In the genomic region with DNA sequence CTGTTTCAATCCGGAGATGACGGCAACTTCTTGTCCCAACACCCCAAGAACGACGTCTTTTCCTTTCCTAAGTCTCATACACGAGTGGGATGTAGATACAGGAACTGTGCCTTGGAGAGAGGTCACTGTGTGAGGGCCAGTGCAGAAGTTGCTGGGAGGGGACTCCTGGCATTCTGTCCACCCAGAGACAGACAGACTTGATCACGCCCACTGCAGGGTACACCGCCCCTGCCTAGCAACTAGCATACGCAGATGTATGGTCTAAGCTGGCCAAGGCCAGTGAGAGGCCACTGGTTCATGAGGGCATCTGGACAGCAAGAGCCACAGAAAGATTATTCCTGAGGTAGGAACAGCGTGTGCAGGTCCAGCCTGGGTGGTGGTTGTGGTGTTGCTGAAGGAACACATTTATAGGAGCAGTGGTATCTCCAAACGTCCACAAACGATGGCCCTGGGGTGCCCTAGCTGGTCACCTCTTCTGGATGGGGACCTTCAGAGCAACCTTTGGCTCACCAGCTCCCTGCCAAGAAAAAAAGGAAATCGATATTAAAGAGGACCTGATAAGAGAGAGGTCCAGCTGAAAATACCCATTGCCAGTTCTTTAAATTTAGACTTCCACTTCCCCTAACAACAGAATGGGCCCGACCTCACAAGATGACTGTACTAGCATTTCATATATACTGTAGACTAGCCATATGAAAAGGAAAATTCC, we compare ENCODE assay signal across 8 mouse cellular contexts. TPM values are rescaled to one million over a fixed set of nuclear protein-coding genes. Genes with fewer than 3 reads are reported as not detected.
DNase-seq lines count a peak whose midpoint lies in the region; ATAC-seq and TF ChIP-seq lines count a peak whose summit lies in the region.

No protein-coding gene starts in this region.

- TF ChIP-seq CTCF in gastrocnemius, adult 2 months (IDR thresholded peaks at IDR 0.05): no peak

- H3K27ac ChIP-seq in gastrocnemius, adult 2 months: peak overlapping the region; percentile 53; the same call in 1 of the 2 replicates
- H3K27ac ChIP-seq in forebrain, embryonic 16.5 days (ENCODE audit: low read length): no peak overlapping the region
- H3K27ac ChIP-seq in neural tube, embryonic 12.5 days: no peak overlapping the region

- intact Hi-C loops in gastrocnemius, adult 2 months (cut with DNase I): loop anchor here (10.0 kb wide), 1 partner anchor 166 kb away; no protein-coding TSS in a partner anchor
- intact Hi-C loops in gastrocnemius, postnatal 36 days (cut with DNase I): loop anchor here (5.0 kb wide), 1 partner anchor 163 kb away; no protein-coding TSS in a partner anchor

- peak overlapping the region; percentile 78 for H3K4me2 ChIP-seq in forebrain, embryonic 16.5 days (ENCODE audit: low read length)
- H3K4me2 ChIP-seq in neural tube, embryonic 12.5 days (replicated peaks): peak overlapping the region; percentile 80

- peak overlapping the region; percentile 51 for H3K9ac ChIP-seq in forebrain, embryonic 16.5 days (replicated peaks; ENCODE audit: low read depth, low read length)
- peak overlapping the region; percentile 48; the same call in 1 of the 2 replicates for H3K9ac ChIP-seq in neural tube, embryonic 12.5 days

- no peaks in the 10 kb centered on the region for H3K27me3 ChIP-seq in forebrain, embryonic 16.5 days (replicated peaks; ENCODE audit: control insufficient read depth, insufficient read depth, low read length)
- no peaks in the 10 kb centered on the region for H3K27me3 ChIP-seq in neural tube, embryonic 12.5 days (replicated peaks)

- no peaks in the 10 kb centered on the region for H3K36me3 ChIP-seq in forebrain, embryonic 16.5 days (ENCODE audit: control insufficient read depth, insufficient read depth)
- H3K36me3 ChIP-seq in neural tube, embryonic 12.5 days: no peaks in the 10 kb centered on the region; the same call in 1 of the 2 replicates

- H3K9me3 ChIP-seq in forebrain, embryonic 16.5 days (ENCODE audit: control insufficient read depth, low read length): no peaks in the 10 kb centered on the region
- no peaks in the 10 kb centered on the region for H3K9me3 ChIP-seq in neural tube, embryonic 12.5 days

- no peak for DNase-seq in gastrocnemius, adult 2 months
- no peak for DNase-seq in gastrocnemius, postnatal 36 days
- DNase-seq in Muller cell, postnatal 12 days (ENCODE audit: inconsistent ontology term): peak; percentile 33
- peak; percentile 14 to 29 for DNase-seq in kidney, postnatal 4 days
- no peak for DNase-seq in right cerebral cortex, postnatal 4 days

- peaks cover 11% of the 10 kb centered on the region for H3K4me1 ChIP-seq in forebrain, embryonic 16.5 days (replicated peaks; ENCODE audit: control insufficient read depth, insufficient read depth, low read length)
- H3K4me1 ChIP-seq in neural tube, embryonic 12.5 days: peaks cover 6% of the 10 kb centered on the region; the same call in 1 of the 2 replicates

- H3K4me3 ChIP-seq in gastrocnemius, adult 2 months: peak overlapping the region; percentile 74
- peak overlapping the region; percentile 53 for H3K4me3 ChIP-seq in forebrain, embryonic 16.5 days (replicated peaks; ENCODE audit: low read length)
- peak overlapping the region; percentile 58 for H3K4me3 ChIP-seq in neural tube, embryonic 12.5 days

- peak; percentile 51 for ATAC-seq in forebrain, embryonic 16.5 days
- peak; percentile 68 for ATAC-seq in neural tube, embryonic 12.5 days (ENCODE audit: low FRiP score, low read depth)
- ATAC-seq in megakaryocyte progenitor cell, adult 5-6 weeks (replicated peaks; ENCODE audit: poor library complexity): no peak

- 38% methylated on average over 13 of the region's 13 CpGs for WGBS in forebrain, embryonic 16.5 days
- 43% methylated on average over 13 of the region's 13 CpGs for WGBS in neural tube, embryonic 12.5 days

RNA-seq across cellular contexts. Expression of gene 6430531B16Rik, which starts 0.6 kb away (rescaled TPM):
- not detected for total RNA-seq in gastrocnemius, adult 2 months (2021)
- not detected for total RNA-seq in gastrocnemius, postnatal 36 days (2021)
- 0.62 and 0.87 TPM in 2 replicates for polyA plus RNA-seq in forebrain, embryonic 16.5 days (2015; fragmentation: Nextera tagmentation; extraction: Ambion mirVana)
- 0.26 and 0.34 TPM in 2 replicates for polyA plus RNA-seq in neural tube, embryonic 12.5 days (2016; fragmentation: Nextera tagmentation; extraction: Ambion mirVana)
- total RNA-seq in megakaryocyte progenitor cell, adult 5-6 weeks (2015): 0.10 and 0.27 TPM in 2 replicates
- total RNA-seq in megakaryocyte progenitor cell, adult 5-6 weeks (2017): 0.57 TPM in 1 of 2 replicates, not detected in the other

RNA-seq across cellular contexts. Expression of gene Adam8, which starts 13.2 kb away (rescaled TPM):
- total RNA-seq in gastrocnemius, adult 2 months (2021): under 1 TPM; 0.39 to 0.43 TPM
- under 1 TPM; 0.74 to 0.89 TPM for total RNA-seq in gastrocnemius, postnatal 36 days (2021)
- polyA plus RNA-seq in forebrain, embryonic 16.5 days (2015; fragmentation: Nextera tagmentation; extraction: Ambion mirVana): 3.3 and 4.7 TPM in 2 replicates
- polyA plus RNA-seq in neural tube, embryonic 12.5 days (2016; fragmentation: Nextera tagmentation; extraction: Ambion mirVana): 3.6 and 3.9 TPM in 2 replicates
- 1.3 and 1.9 TPM in 2 replicates for total RNA-seq in megakaryocyte progenitor cell, adult 5-6 weeks (2015)
- total RNA-seq in megakaryocyte progenitor cell, adult 5-6 weeks (2017): 1.3 and 1.7 TPM in 2 replicates

RNA-seq across cellular contexts. Expression of gene Utf1, which starts 35.6 kb away (rescaled TPM):
- not detected for total RNA-seq in gastrocnemius, adult 2 months (2021)
- not detected for total RNA-seq in gastrocnemius, postnatal 36 days (2021)
- not detected in 2 replicates for polyA plus RNA-seq in forebrain, embryonic 16.5 days (2015; fragmentation: Nextera tagmentation; extraction: Ambion mirVana)
- not detected in 2 replicates for polyA plus RNA-seq in neural tube, embryonic 12.5 days (2016; fragmentation: Nextera tagmentation; extraction: Ambion mirVana)
- total RNA-seq in megakaryocyte progenitor cell, adult 5-6 weeks (2015): not detected in 2 replicates
- total RNA-seq in megakaryocyte progenitor cell, adult 5-6 weeks (2017): not detected in 2 replicates

RNA-seq across cellular contexts. Expression of gene Zfp511, which starts 57.0 kb away (rescaled TPM):
- total RNA-seq in gastrocnemius, adult 2 months (2021): 1 to 10 TPM; 8.4 to 8.6 TPM
- total RNA-seq in gastrocnemius, postnatal 36 days (2021): 1 to 10 TPM; 7.7 to 8.2 TPM
- 54.5 and 62.0 TPM in 2 replicates for polyA plus RNA-seq in forebrain, embryonic 16.5 days (2015; fragmentation: Nextera tagmentation; extraction: Ambion mirVana)
- 49.2 and 54.8 TPM in 2 replicates for polyA plus RNA-seq in neural tube, embryonic 12.5 days (2016; fragmentation: Nextera tagmentation; extraction: Ambion mirVana)
- total RNA-seq in megakaryocyte progenitor cell, adult 5-6 weeks (2015): 32.2 and 34.8 TPM in 2 replicates
- 21.0 and 21.1 TPM in 2 replicates for total RNA-seq in megakaryocyte progenitor cell, adult 5-6 weeks (2017)

RNA-seq across cellular contexts. Expression of gene Tubgcp2, which starts 57.3 kb away (rescaled TPM):
- 10 to 100 TPM; 19.7 to 23.5 TPM for total RNA-seq in gastrocnemius, adult 2 months (2021)
- 10 to 100 TPM; 16.8 to 19.2 TPM for total RNA-seq in gastrocnemius, postnatal 36 days (2021)
- 72.7 and 76.3 TPM in 2 replicates for polyA plus RNA-seq in forebrain, embryonic 16.5 days (2015; fragmentation: Nextera tagmentation; extraction: Ambion mirVana)
- 62.5 and 65.1 TPM in 2 replicates for polyA plus RNA-seq in neural tube, embryonic 12.5 days (2016; fragmentation: Nextera tagmentation; extraction: Ambion mirVana)
- total RNA-seq in megakaryocyte progenitor cell, adult 5-6 weeks (2015): 24.0 and 25.8 TPM in 2 replicates
- 35.2 and 36.5 TPM in 2 replicates for total RNA-seq in megakaryocyte progenitor cell, adult 5-6 weeks (2017)

Comparison
In these comparisons a context has a peak if more than half of its experiments do, and no peak if none do; other contexts are left out.
1. DNase-seq: peak in Muller cell, postnatal 12 days (single experiment) and kidney, postnatal 4 days (2 of 2); none in gastrocnemius, adult 2 months (single experiment), gastrocnemius, postnatal 36 days (0 of 2) and right cerebral cortex, postnatal 4 days (single experiment).
2. Peak in every context shown above with its lines, with median percentiles within 50 percentile points of each other: H3K4me3 ChIP-seq.